Mouse (Mus musculus) NIH3T3 (cell line): ENCODE measurements at regions not wholly inside any gene's neighbourhood (a gene's known extent, or its start where the extent isn't known, plus 50 kb on each side); places are given as distances from the start of the nearest gene placed in this dataset.
"Not testable (repeated sequence)": the region's sequence is repeated elsewhere in the genome, so short reads cannot be mapped to it uniquely, and the experiment has no call there.

Experiments used
- DNase-seq: peaks from one replicate; pipeline ENCODE4 v3.0.0-alpha.2; 2012; ENCODE audit warnings: low read depth

- no peak for DNase-seq
Measured at GRCm38 (mm10) chr8:18005660-18006059, 972.4 kb downstream of the Defb40 start.

DNA sequence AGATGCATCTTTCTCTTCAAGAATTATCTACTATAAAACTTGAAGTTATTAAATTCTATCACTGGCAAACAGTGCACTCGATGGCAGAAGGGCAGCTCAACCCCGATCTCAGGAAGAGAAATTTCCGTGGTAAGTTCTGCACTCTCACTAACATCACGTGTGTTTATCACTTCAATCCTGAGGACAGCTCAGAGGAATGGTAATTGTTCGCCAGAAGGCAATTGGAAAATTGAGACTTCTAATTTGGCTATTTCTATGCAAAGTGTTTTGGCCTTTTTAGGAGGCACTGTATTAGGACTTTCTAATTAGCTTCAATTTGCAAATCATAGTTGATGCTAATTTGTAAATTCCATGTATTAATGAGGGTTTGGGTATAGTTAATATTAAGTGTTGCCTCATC is 977.3 kb downstream of the Defb40 start:
- no peak for DNase-seq

DNA sequence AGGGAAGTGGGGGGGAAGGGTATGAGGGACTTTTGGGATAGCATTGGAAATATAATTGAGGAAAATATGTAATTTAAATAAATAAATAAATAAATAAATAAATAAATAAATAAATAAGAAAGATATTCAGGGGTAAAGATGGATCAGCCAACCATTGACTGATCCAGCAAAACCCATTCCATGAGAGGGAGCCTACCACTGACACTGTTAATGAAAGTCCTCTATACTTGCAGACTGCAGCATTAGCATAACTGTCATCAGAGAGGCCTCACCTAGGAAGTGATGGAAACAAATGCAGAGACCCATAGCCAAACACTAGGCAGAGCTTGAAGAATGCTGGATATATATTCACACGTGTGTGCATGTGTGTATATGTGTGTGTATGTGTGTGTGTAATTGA is 993.3 kb downstream of the Defb40 start:
- DNase-seq: no peak

GRCm38 (mm10) chr8:17948848-17949247 is 1029.2 kb downstream of the Defb40 start:
- no peak for DNase-seq

DNA sequence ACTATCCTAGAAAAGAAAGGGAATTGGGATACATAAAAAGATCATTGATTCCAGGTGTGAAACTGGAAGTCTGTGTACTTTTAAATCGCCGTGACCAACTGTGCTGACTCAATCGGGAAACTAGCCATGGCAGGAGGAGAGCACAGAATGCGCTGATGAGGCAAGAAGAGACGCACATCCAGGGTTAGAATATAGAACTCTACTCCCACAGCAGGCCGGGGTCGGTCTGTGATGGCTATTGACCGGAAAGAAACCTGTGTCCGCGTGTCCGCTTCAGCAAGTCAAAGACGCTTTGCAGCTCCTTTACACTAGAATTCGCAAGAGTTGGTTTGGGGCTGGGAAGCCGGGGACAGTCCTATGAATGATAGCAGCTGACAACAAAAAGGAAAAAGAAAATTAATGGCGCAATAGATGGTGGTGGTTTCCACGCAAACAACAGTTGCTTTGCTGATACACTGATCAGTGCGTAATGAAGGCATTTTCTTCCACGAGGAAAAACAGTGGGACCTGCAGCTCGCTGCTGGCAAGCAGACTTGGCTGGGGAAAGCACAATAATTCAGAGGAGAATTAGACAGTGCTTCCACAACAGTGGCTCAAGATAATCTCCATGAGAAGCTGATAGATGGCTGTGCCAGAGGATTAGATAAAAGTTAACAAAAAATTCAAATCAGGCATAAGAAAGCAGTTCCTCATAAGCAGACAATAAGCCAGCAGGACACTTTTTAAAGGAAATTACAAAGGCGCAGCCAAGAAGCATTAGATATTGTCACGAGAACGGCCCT is 1029.8 kb downstream of the Defb40 start:
- DNase-seq: no peak

- no peak for DNase-seq
Measured at GRCm38 (mm10) chr8:17934696-17935095, 1043.4 kb downstream of the Defb40 start.

DNA sequence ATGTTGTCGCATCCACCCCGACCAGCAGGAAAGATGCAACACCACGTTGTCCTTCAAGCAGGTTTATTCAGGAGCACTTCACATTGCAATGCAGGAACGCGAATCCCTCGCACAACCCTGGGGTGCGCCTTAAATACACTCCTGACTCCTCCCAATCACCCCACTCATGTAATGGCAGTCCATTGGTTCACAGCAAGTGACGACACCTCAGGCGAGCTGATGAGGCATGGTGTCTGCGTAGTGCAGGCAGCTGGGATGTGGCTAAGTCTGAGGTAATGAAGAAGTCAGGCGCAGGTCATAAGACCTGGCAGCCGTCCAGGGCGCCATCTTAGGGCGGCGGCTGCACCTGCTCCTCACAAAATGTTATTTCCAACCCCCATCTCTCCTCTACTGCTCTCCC is 1068.7 kb downstream of the Defb40 start:
- DNase-seq: no peak

DNA sequence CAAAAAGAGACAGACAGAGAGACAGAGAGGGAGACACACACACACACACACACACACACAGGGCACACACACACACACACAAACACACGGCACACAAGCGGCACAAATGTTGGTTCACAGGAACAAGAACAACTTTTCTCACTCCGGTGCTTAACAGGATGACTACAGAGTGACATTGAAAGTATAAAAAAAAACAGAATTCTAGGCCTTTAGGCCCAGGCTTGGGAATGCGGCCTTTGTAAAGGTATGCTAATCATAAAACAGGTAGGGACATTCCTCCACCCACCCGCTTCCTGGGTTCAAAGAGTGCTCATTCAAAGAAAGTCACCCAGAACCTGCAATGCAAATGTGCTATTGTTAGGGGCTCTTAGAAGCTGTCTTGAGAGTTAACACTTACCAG is 1089.5 kb downstream of the Defb40 start:
- not testable (repeated sequence) for DNase-seq

GRCm38 (mm10) chr8:17863388-17863787 is 1114.7 kb downstream of the Defb40 start:
- no peak for DNase-seq
